Comparison of ENCODE assay signal across 15 mouse cellular contexts in the genomic region with DNA sequence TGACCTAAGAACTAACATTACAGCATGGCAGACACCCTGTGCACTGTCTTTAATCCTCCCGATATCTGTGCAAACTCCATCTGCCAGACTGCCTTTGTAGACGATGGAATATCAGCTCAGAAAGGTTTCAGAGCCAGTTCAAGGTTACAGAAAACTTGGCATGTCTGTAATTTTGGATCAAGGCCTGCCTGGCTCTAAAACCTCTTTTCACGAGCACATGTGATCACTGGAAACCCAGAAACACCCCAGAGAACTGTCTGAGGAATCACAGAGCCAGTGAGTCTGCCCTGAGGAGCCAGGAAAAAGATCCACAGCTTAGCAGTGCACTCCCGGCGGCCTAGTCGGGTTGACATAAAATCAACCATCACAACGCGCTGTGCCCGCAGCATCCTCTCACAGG.
DNase-seq lines count a peak whose midpoint lies in the region; ATAC-seq and TF ChIP-seq lines count a peak whose summit lies in the region.
"Had no signal": no experiment of that assay in that cellular context is flagged by ENCODE, and none has a peak within 500 bp of the region (broad histone marks: within the 10 kb centered on the region; RNA-seq: fewer than 3 reads in every experiment).

No protein-coding gene starts in this region.

- no peak overlapping the region for H3K4me2 ChIP-seq in limb, embryonic 14.5 days (replicated peaks; ENCODE audit: low read depth, low read length, severe bottlenecking)
- H3K4me2 ChIP-seq in limb, embryonic 15.5 days: no peak overlapping the region
- H3K4me2 ChIP-seq: embryonic facial prominence, embryonic 15.5 days; liver, embryonic 13.5 days had no signal

- ATAC-seq in limb, embryonic 14.5 days (ENCODE audit: low FRiP score, low read depth): no peak; the same call in 1 of the 2 replicates
- 0 out of 2 replicates have a peak, but pooled peaks have one; percentile 30 for ATAC-seq in limb, embryonic 15.5 days (ENCODE audit: insufficient number of reproducible peaks, low FRiP score, low TSS enrichment, low read depth)
- ATAC-seq in granulocyte monocyte progenitor cell, adult 5-6 weeks (replicated peaks; ENCODE audit: poor library complexity, severe bottlenecking): no peak
- ATAC-seq: intestine, postnatal 0 days; Patski had no signal

- H3K36me3 ChIP-seq in limb, embryonic 14.5 days (ENCODE audit: control insufficient read depth, insufficient read depth, low read length): no peaks in the 10 kb centered on the region
- H3K36me3 ChIP-seq in limb, embryonic 10.5 days: no peaks in the 10 kb centered on the region
- no peaks in the 10 kb centered on the region for H3K36me3 ChIP-seq in limb, embryonic 15.5 days
- H3K36me3 ChIP-seq: embryonic facial prominence, embryonic 15.5 days; liver, embryonic 13.5 days had no signal

- H3K9ac ChIP-seq in limb, embryonic 14.5 days (ENCODE audit: low read depth, low read length, severe bottlenecking): no peak overlapping the region
- H3K9ac ChIP-seq in limb, embryonic 15.5 days: no peak overlapping the region
- H3K9ac ChIP-seq: embryonic facial prominence, embryonic 15.5 days; liver, embryonic 13.5 days had no signal

- H3K4me3 ChIP-seq in limb, embryonic 14.5 days (replicated peaks; ENCODE audit: low read length): no peak overlapping the region
- no peak overlapping the region for H3K4me3 ChIP-seq in limb, embryonic 10.5 days
- H3K4me3 ChIP-seq in limb, embryonic 15.5 days: no peak overlapping the region
- H3K4me3 ChIP-seq: embryonic facial prominence, embryonic 15.5 days; liver, embryonic 13.5 days; megakaryocyte, embryonic 14.5 days had no signal

- WGBS in limb, embryonic 14.5 days: 72% methylated on average over 9 of the region's 9 CpGs
- 93% methylated on average over 9 of the region's 9 CpGs for WGBS in limb, embryonic 10.5 days
- 52% methylated on average over 9 of the region's 9 CpGs for WGBS in limb, embryonic 15.5 days

- TF ChIP-seq CTCF in brain, embryonic 14.5 days (IDR thresholded peaks at IDR 0.05; ENCODE audit: borderline replicate concordance, extremely low read depth, insufficient read depth, insufficient read length): no peak

- TF ChIP-seq POLR2A in limb, embryonic 14.5 days (IDR thresholded peaks at IDR 0.05; ENCODE audit: borderline replicate concordance, extremely low read depth, insufficient read depth, insufficient read length): no peak
- TF ChIP-seq POLR2A in brain, embryonic 14.5 days (IDR thresholded peaks at IDR 0.05; ENCODE audit: borderline replicate concordance, extremely low read depth, insufficient read depth, insufficient read length, poor library complexity, severe bottlenecking): no peak

- no peaks in the 10 kb centered on the region for H3K4me1 ChIP-seq in limb, embryonic 14.5 days (ENCODE audit: control insufficient read depth, insufficient read depth, low read length)
- H3K4me1 ChIP-seq in limb, embryonic 10.5 days: no peaks in the 10 kb centered on the region
- peaks cover 5% of the 10 kb centered on the region; the same call in 1 of the 2 replicates for H3K4me1 ChIP-seq in limb, embryonic 15.5 days
- H3K4me1 ChIP-seq: liver, embryonic 13.5 days; megakaryocyte, embryonic 14.5 days had no signal

- no peaks in the 10 kb centered on the region for H3K27me3 ChIP-seq in limb, embryonic 14.5 days (ENCODE audit: control insufficient read depth, insufficient read depth, low read length)
- no peaks in the 10 kb centered on the region for H3K27me3 ChIP-seq in limb, embryonic 10.5 days (ENCODE audit: low read depth, poor library complexity, severe bottlenecking)
- no peaks in the 10 kb centered on the region for H3K27me3 ChIP-seq in limb, embryonic 15.5 days
- H3K27me3 ChIP-seq: embryonic facial prominence, embryonic 15.5 days; liver, embryonic 13.5 days; megakaryocyte, embryonic 14.5 days had no signal

- no peaks in the 10 kb centered on the region for H3K9me3 ChIP-seq in limb, embryonic 14.5 days (ENCODE audit: control insufficient read depth, low read length)
- no peaks in the 10 kb centered on the region for H3K9me3 ChIP-seq in limb, embryonic 10.5 days (replicated peaks)
- H3K9me3 ChIP-seq in limb, embryonic 15.5 days: no peaks in the 10 kb centered on the region
- H3K9me3 ChIP-seq: embryonic facial prominence, embryonic 15.5 days; liver, embryonic 13.5 days had no signal

- peak overlapping the region; percentile 33; the same call in 1 of the 2 replicates for H3K27ac ChIP-seq in limb, embryonic 14.5 days (replicated peaks; ENCODE audit: low read depth, low read length)
- H3K27ac ChIP-seq in limb, embryonic 10.5 days: no peak overlapping the region
- peak overlapping the region; percentile 44 for H3K27ac ChIP-seq in limb, embryonic 15.5 days
- H3K27ac ChIP-seq: embryonic facial prominence, embryonic 15.5 days; liver, embryonic 13.5 days had no signal

- DNase-seq in limb, embryonic 14.5 days (ENCODE audit: low spot score): peak; percentile 37
- DNase-seq in limb, embryonic 10.5 days (ENCODE audit: low spot score): no peak
- DNase-seq in adrenal gland, adult 8-10 months: peak; percentile 49
- DNase-seq in brain, embryonic 14.5 days (ENCODE audit: low read depth): peak; percentile 8
- DNase-seq in kidney, postnatal 4 days: no peak
- DNase-seq: cerebellum, adult 9-11 months; kidney, postnatal 25 days; liver, embryonic 13.5 days; thymus, postnatal 36 days had no signal

Comparison
In these comparisons a context has a peak if more than half of its experiments do, and no peak if none do; other contexts are left out.
1. DNase-seq: peak in limb, embryonic 14.5 days (single experiment), adrenal gland, adult 8-10 months (single experiment) and brain, embryonic 14.5 days (single experiment); none in limb, embryonic 10.5 days (single experiment) and kidney, postnatal 4 days (0 of 2).